Mouse (Mus musculus) heart, embryonic 11.5 days (tissue): ENCODE measurements around the gene Smarca4. TPM values are rescaled to one million over a fixed set of nuclear protein-coding genes. Genes with fewer than 3 reads are reported as not detected.

ENCODE experiments used
- ATAC-seq: fragments of 200-750 bp; cut with Nextera tagmentation; replicated peaks from 2 replicates; pipeline ENCODE4 v1.8.0; 2017; ENCODE audit warnings: moderate library complexity; ENCODE audit not compliant: insufficient number of reproducible peaks, low FRiP score, low TSS enrichment
- H3K27ac ChIP-seq: fragments of 300-500 bp; sonication (generic); 2 replicates; pipeline ENCODE4 v1.5.1; 2014; ENCODE audit warnings: mild to moderate bottlenecking, low read depth, low read length
- H3K27me3 ChIP-seq: fragments of 300-500 bp; sonication (generic); 2 replicates; pipeline ENCODE4 v1.6.1; 2014; ENCODE audit warnings: mild to moderate bottlenecking, low read length, mixed read lengths; ENCODE audit not compliant: control insufficient read depth, insufficient read depth
- H3K36me3 ChIP-seq: fragments of 300-500 bp; sonication (generic); 2 replicates; pipeline ENCODE4 v1.6.1; 2014; ENCODE audit warnings: mild to moderate bottlenecking, low read length, moderate library complexity, mixed read lengths; ENCODE audit not compliant: control insufficient read depth, insufficient read depth
- H3K4me1 ChIP-seq: fragments of 300-500 bp; sonication (generic); 2 replicates; pipeline ENCODE4 v1.6.1; 2014; ENCODE audit warnings: low read length; ENCODE audit not compliant: control insufficient read depth, insufficient read depth
- H3K4me2 ChIP-seq: fragments of 300-500 bp; sonication (generic); 2 replicates; pipeline ENCODE4 v1.6.1; 2014; ENCODE audit warnings: mild to moderate bottlenecking, moderate library complexity
- H3K4me3 ChIP-seq: fragments of 300-500 bp; sonication (generic); 2 replicates; pipeline ENCODE4 v1.5.1; 2014; ENCODE audit warnings: low read depth, low read length
- H3K9ac ChIP-seq: fragments of 300-500 bp; sonication (generic); 2 replicates; pipeline ENCODE4 v1.6.1; 2014; ENCODE audit warnings: mild to moderate bottlenecking, low read depth, low read length, moderate library complexity
- H3K9me3 ChIP-seq: fragments of 300-500 bp; sonication (generic); replicated peaks from 2 replicates; pipeline ENCODE4 v1.6.1; 2016; ENCODE audit warnings: low read length; ENCODE audit not compliant: control insufficient read depth
- WGBS: fragments of 180-500 bp; shearing (Covaris S2); extraction: QIAGEN DNeasy Blood & Tissue Kit; methylation state at CpG from one replicate; pipeline ENCODE4 v1.1.7; 2014; ENCODE audit not compliant: insufficient replicate concordance; 5-methylcytosine and 5-hydroxymethylcytosine counted together
- polyA plus RNA-seq: library from polyadenylated mRNA; unstranded; fragments of >200 nt; fragmentation: Nextera tagmentation; extraction: Ambion mirVana; gene quantifications from 2 replicates; pipeline ENCODE4 v1.2.1, GENCODE M21; 2014

The Smarca4 gene
- polyA plus RNA-seq, 1 experiment from 2014 or later: 77.4 TPM

DNA sequence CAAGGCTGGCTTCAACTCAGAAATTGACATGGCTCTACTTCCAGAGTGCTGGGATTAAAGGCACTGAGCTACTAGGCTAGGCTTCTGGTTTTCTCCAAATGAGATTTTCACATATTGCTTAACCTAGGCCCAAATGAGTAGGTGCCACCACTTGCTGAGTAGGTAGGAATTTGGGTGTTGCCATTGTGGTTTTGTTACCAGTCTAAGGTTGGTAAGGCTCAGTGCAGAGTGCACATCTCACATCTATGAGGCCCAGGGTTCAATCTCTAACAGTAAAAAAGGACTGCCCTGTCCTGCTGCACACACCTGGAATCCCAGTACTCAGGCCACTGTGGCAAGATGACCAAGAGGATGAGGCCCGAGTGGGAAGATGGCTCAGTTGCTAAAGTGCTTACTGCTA is 30.6 kb upstream of the Smarca4 start:
- Histone ChIP-seq H3K36me3 (peaks cover 56% of the 10 kb centered on the region), H3K4me2 (no peak overlapping the region), H3K4me3 (no peak overlapping the region), H3K27ac (no peak overlapping the region), H3K4me1 (no peaks in the 10 kb centered on the region), H3K9me3 (no peaks in the 10 kb centered on the region), H3K9ac (no peak overlapping the region), H3K27me3 (no peaks in the 10 kb centered on the region)
- no peak for ATAC-seq
- WGBS: 83% methylated on average over 1 of the region's 1 CpGs

DNA sequence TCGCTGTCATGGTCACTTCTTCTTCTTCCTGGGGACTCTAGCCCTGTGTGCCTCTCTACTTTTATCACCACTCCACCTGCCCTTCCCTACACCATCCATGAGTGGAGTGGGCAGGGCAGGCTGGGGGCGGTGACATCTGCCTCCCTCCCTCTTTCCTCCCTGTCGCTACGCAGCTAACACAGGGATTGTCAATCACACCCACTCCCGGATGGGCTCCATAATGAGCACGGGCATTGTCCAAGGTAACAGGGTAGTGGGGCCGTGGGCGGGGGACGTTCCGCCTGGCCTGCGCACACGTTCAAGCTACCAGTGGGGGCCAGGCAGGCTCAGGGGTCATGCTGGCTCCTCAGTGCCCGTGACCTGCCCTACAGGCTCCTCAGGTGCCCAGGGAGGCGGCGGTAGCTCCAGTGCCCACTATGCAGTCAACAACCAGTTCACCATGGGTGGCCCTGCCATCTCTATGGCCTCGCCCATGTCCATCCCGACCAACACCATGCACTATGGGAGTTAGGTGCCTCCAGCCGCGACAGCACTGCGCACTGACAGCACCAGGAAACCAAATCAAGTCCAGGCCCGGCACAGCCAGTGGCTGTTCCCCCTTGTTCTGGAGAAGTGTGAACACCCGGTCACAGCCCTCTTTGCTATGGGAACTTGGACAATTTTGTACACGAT is 28.2 kb upstream of the Smarca4 start:
- Histone ChIP-seq H3K9me3 (no peaks in the 10 kb centered on the region), H3K4me3 (no peak overlapping the region), H3K9ac (no peak overlapping the region), H3K36me3 (peaks cover 51% of the 10 kb centered on the region), H3K27me3 (no peaks in the 10 kb centered on the region), H3K4me1 (peaks cover 6% of the 10 kb centered on the region), H3K27ac (no peak overlapping the region), H3K4me2 (no peak overlapping the region)
- WGBS: 91% methylated on average over 23 of the region's 23 CpGs
- no peak for ATAC-seq

DNA sequence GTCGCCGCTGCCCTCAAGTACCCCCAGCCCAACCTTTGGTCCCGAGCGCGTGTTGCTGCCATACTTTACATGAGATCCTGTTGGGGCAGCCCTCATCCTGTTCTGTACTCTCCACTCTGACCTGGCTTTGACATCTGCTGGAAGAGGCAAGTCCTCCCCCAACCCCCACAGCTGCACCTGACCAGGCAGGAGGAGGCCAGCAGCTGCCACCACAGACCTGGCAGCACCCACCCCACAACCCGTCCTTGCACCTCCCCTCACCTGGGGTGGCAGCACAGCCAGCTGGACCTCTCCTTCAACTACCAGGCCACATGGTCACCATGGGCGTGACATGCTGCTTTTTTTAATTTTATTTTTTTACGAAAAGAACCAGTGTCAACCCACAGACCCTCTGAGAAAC is 27.6 kb upstream of the Smarca4 start:
- WGBS: 86% methylated on average over 8 of the region's 8 CpGs
- no peak overlapping the region for H3K9ac ChIP-seq
- H3K4me2 ChIP-seq: no peak overlapping the region
- no peak overlapping the region for H3K4me3 ChIP-seq
- H3K27me3 ChIP-seq: no peaks in the 10 kb centered on the region
- ATAC-seq: no peak
- H3K9me3 ChIP-seq: no peaks in the 10 kb centered on the region
- H3K27ac ChIP-seq: no peak overlapping the region
- H3K4me1 ChIP-seq: peaks cover 6% of the 10 kb centered on the region
- peaks cover 46% of the 10 kb centered on the region for H3K36me3 ChIP-seq

DNA sequence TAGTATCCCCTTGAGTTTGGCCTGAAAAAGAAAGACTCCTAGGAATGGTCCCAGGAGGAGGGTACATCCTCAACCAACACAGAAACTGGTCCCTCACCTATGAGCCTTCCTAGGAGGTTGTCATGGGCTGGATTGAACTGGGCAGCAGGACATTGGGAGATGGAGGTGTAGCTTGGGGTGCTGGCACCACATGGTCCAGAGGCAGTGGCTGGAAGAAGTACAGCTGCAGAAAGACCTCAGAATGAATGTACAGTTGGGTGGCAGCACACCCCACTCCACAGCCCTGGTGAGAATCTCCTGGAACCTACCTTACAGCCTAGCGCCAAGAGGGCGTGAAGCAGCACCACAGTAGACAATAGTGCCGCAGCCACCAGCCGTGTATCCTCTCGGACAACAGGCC is 26.4 kb upstream of the Smarca4 start:
- Histone ChIP-seq H3K27me3 (no peaks in the 10 kb centered on the region), H3K4me1 (peaks cover 12% of the 10 kb centered on the region), H3K9me3 (no peaks in the 10 kb centered on the region), H3K4me3 (no peak overlapping the region), H3K36me3 (peaks cover 39% of the 10 kb centered on the region), H3K9ac (no peak overlapping the region), H3K27ac (no peak overlapping the region), H3K4me2 (no peak overlapping the region)
- WGBS: 97% methylated on average over 5 of the region's 5 CpGs
- no peak for ATAC-seq

DNA sequence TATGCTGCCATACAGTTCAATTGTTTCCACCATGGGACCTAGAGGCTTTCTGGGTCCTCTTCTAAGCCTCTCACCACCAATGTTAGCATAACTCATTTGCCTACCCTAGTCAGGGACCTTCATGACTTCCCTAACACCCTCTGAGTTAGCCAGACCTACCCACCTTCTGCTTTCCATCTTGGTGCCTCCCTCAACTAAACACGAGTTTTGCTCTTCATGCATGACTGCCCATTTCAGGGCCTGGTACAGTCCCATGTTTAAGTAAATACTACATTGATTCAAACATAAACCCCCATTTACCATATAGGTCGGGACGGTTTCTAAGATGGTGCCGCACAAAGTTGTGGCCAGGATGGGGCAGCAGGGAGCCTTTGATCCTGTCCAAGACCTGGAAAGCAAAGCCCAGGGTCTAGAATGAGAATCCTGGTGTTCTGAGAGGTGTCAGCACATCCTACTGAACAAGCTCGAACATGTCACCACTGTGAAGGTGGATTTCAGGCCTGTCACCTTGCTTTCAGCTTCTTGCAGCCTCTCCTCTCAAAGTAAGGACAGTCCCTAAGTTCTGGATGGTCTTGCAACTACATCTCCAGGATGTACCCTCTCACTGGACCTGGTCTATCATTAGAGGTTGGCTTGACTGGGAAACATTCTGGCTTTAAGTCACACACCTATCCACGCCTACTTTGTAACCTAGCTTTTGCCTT is 24.7 kb upstream of the Smarca4 start:
- H3K27ac ChIP-seq: no peak overlapping the region
- no peaks in the 10 kb centered on the region for H3K9me3 ChIP-seq
- peaks cover 12% of the 10 kb centered on the region for H3K4me1 ChIP-seq
- 85% methylated on average over 6 of the region's 6 CpGs for WGBS
- ATAC-seq: no peak
- H3K4me2 ChIP-seq: no peak overlapping the region; the same call in 1 of the 2 replicates
- peaks cover 39% of the 10 kb centered on the region for H3K36me3 ChIP-seq
- H3K27me3 ChIP-seq: no peaks in the 10 kb centered on the region
- no peak overlapping the region for H3K9ac ChIP-seq
- H3K4me3 ChIP-seq: no peak overlapping the region

DNA sequence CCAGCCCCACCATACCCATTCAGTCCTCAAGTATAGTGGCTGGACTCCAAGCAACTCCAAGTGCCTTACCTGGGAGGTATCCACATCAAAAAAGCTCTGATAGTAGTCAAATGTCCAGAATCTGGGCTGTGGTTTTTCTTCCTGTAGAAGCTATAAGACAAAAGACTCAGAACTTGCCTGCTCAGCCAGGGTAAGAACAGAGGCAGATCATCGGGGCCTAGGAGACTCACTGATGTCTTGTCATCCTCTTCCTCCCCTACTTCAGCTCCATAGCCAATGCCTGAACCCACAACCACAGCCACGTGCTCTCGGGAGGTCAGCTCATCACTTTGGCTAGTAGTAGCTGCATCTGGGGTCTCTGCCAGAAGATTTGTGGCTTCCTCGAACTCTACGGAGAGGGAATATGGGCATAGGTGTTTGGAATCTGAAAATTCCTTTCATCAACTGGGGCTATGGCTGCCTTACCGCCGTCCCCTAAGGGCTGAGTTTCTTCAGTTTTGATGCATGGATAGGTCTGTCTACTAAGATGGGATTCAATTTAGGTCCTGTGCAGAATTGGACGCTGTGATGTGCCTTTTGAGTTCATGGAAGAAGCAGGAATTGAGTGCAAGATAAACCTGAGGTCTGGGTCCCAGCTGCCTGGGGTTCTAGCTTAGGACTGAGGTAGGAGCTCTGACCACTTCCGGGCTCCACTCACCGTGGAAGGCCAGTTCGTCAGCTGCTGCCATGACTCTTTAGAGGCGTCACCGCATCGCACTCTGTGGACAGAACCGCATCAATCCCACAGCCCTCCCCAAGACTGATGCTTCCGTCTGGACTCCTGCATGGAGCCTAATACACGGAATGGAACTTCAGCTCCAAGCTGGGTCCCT is 23.9 kb upstream of the Smarca4 start:
- Histone ChIP-seq H3K4me1 (peaks cover 12% of the 10 kb centered on the region), H3K4me3 (peak overlapping the region; percentile 78), H3K9ac (peak overlapping the region; percentile 69), H3K4me2 (peak overlapping the region; percentile 99), H3K36me3 (peaks cover 33% of the 10 kb centered on the region), H3K27ac (0 out of 2 replicates have a peak overlapping the region, but pooled peaks have one; percentile 2), H3K9me3 (no peaks in the 10 kb centered on the region), H3K27me3 (no peaks in the 10 kb centered on the region)
- peak; percentile 50 for ATAC-seq
- WGBS: 22% methylated on average over 17 of the region's 17 CpGs

DNA sequence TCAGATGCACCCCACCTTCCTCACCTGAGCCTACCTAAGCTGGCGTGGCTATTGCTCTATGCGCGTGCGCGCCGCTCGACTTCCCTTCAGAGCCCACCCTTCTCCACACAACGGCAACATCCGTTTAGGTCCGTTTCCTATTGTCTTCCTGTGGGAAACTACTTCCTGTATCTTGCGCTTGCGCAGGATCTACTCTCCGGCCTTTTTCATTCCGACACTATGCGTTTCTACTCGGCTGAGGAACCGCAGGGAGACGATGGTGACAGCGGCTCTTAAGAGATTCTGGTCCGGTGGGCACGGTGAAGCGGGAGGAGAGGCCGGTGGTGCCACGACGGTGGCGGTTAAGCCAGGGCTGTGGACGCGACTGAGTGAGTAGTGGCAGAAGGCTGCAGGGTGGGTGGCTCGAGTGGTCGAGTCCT is 23.3 kb upstream of the Smarca4 start, which contains the start of the genes Timm29 and Yipf2:
TSS of gene Timm29 (plus strand) at position 20 of the 419 bp plus-strand sequence.
TSS of gene Yipf2 (minus strand) at position 126 of the 419 bp plus-strand sequence.
- Histone ChIP-seq H3K36me3 (peaks cover 26% of the 10 kb centered on the region), H3K4me1 (peaks cover 12% of the 10 kb centered on the region), H3K27ac (peak within 1 kb of the TSS; percentile 80), H3K9ac (peak within 1 kb of the TSS; percentile 80), H3K4me3 (peak within 1 kb of the TSS; percentile 78), H3K27me3 (no peaks in the 10 kb centered on the region), H3K9me3 (no peaks in the 10 kb centered on the region), H3K4me2 (peak within 1 kb of the TSS; percentile 99)
- under 1% methylated on average over 30 of the region's 30 CpGs for WGBS
- ATAC-seq: peak; percentile 83

DNA sequence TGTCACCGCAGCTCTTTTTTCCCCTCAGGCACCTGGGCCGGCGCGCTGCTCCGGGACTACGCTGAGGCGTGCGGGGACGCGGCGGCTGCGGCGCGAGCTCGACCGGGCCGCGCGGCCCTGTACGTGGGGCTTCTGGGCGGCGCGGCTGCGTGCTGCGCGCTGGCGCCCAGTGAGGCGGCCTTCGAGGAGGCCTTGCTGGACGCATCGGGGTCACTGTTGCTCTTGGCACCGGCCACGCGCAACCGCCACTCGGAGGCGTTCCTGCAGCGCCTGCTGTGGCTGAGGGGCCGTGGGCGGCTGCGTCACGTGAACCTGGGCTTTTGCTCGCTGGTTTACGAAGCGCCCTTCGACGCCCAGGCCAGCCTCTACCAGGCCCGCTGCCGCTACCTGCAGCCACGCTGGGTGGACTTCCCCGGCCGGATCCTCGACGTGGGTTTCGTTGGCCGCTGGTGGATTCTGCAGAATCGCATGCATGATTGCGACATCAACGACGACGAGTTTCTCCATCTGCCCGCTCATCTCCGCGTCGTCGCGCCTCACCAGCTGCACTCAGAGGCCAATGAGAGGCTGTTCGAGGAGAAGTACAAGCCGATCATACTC is 22.7 kb upstream of the Smarca4 start:
- WGBS: 1% methylated on average over 61 of the region's 69 CpGs
- Histone ChIP-seq H3K36me3 (peaks cover 21% of the 10 kb centered on the region), H3K9me3 (no peaks in the 10 kb centered on the region), H3K4me2 (peak overlapping the region; percentile 99), H3K9ac (peak overlapping the region; percentile 80), H3K4me3 (peak overlapping the region; percentile 78), H3K27ac (peak overlapping the region; percentile 80), H3K27me3 (no peaks in the 10 kb centered on the region), H3K4me1 (peaks cover 12% of the 10 kb centered on the region)
- ATAC-seq: peak; percentile 54
